Mouse (Mus musculus): ENCODE results near the gene Nadsyn1.

- no peak for TF ChIP-seq CTCF (IDR thresholded peaks at IDR 0.05; ENCODE audit: control insufficient read depth, insufficient read depth, insufficient read length)
- TF ChIP-seq MAX (IDR thresholded peaks at IDR 0.05) = no peak
- no peak for TF ChIP-seq MYOG (IDR thresholded peaks at IDR 0.05; ENCODE audit: control insufficient read depth, extremely low read depth, insufficient read length)
- no peak for TF ChIP-seq USF1 (IDR thresholded peaks at IDR 0.05; ENCODE audit: low read depth)
- TF ChIP-seq MYOD1 (IDR thresholded peaks at IDR 0.05; ENCODE audit: control insufficient read depth, insufficient read length, low read depth) = no peak
- TF ChIP-seq CEBPB (IDR thresholded peaks at IDR 0.05; ENCODE audit: low read depth) = no peak
These were observed 71.3 kb downstream of the Nadsyn1 start for GRCm38 (mm10) chr7:143751380-143751779.
